ENCODE assay signal across 29 mouse cellular contexts in the genomic region with DNA sequence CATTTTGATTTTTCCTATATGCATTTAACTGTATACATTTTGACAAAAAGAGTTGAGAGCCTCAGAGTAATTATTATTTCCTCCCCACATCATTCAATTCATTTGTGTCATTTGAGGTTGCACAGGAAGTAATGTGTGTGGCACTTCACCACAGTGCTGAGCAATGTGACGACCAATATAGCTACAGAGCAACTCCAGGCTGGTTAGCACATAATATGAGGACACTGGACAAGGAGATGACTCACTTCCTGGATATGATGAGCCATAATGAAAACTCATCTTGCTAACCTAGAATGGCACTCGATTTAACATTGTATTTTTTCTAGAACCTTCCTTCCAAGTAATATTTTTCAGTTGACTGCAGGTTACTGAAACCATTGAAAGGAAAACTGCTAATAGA.
DNase-seq lines count a peak whose midpoint lies in the region; ATAC-seq lines count a peak whose summit lies in the region.
"Had no signal": no experiment of that assay in that cellular context is flagged by ENCODE, and none has a peak within 500 bp of the region (broad histone marks: within the 10 kb centered on the region; RNA-seq: fewer than 3 reads in every experiment).

No protein-coding gene starts in this region.

- no peaks in the 10 kb centered on the region for H3K36me3 ChIP-seq in hindbrain, embryonic 10.5 days
- no peaks in the 10 kb centered on the region for H3K36me3 ChIP-seq in hindbrain, embryonic 16.5 days (ENCODE audit: control insufficient read depth, insufficient read depth, low read length)
- H3K36me3 ChIP-seq: embryonic facial prominence, embryonic 13.5 days; embryonic facial prominence, embryonic 15.5 days; forebrain, embryonic 10.5 days; forebrain, embryonic 12.5 days; G1E had no signal

- no peaks in the 10 kb centered on the region for H3K4me1 ChIP-seq in hindbrain, embryonic 10.5 days (replicated peaks)
- no peaks in the 10 kb centered on the region for H3K4me1 ChIP-seq in hindbrain, embryonic 16.5 days (ENCODE audit: control insufficient read depth, insufficient read depth, low read depth, low read length)
- H3K4me1 ChIP-seq: embryonic facial prominence, embryonic 13.5 days; embryonic facial prominence, embryonic 15.5 days; forebrain, embryonic 10.5 days; forebrain, embryonic 12.5 days had no signal

- peak; percentile 68 for DNase-seq in 3T3-L1 (ENCODE audit: low read depth, low spot score)
- peak; percentile 18 for DNase-seq in Muller cell, postnatal 12 days (ENCODE audit: inconsistent ontology term)
- no peak for DNase-seq in ovary, postnatal 36 days (ENCODE audit: low spot score)
- no peak for DNase-seq in hindbrain, embryonic 10.5 days (ENCODE audit: low spot score)
- no peak for DNase-seq in layer of hippocampus, postnatal 36 days
- DNase-seq: adrenal gland, adult 8-10 months; adrenal gland, postnatal 14 days; adrenal gland, postnatal 36 days; B cell, adult 2 months; cerebellum, adult 11 months; cerebellum, adult 18-20 months; cerebellum, adult 8-10 months; cerebellum, adult 9-11 months; cerebellum, postnatal 14 days; cerebellum, postnatal 36 days; embryo, embryonic 11 days had no signal

- no peaks in the 10 kb centered on the region for H3K9me3 ChIP-seq in hindbrain, embryonic 10.5 days
- no peaks in the 10 kb centered on the region for H3K9me3 ChIP-seq in hindbrain, embryonic 16.5 days (ENCODE audit: control insufficient read depth, low read length)
- H3K9me3 ChIP-seq: embryonic facial prominence, embryonic 13.5 days; embryonic facial prominence, embryonic 15.5 days; forebrain, embryonic 10.5 days; forebrain, embryonic 12.5 days; G1E had no signal

- H3K4me2 ChIP-seq in hindbrain, embryonic 16.5 days (ENCODE audit: low read length), result no peak overlapping the region
- H3K4me2 ChIP-seq: embryonic facial prominence, embryonic 13.5 days; embryonic facial prominence, embryonic 15.5 days; forebrain, embryonic 12.5 days had no signal

- peak; percentile 79; the same call in 1 of the 2 replicates for ATAC-seq in common myeloid progenitor, adult 5-6 weeks (replicated peaks; ENCODE audit: low read depth, poor library complexity, severe bottlenecking)
- peak; percentile 46 for ATAC-seq in megakaryocyte progenitor cell, adult 5-6 weeks (replicated peaks; ENCODE audit: poor library complexity)
- ATAC-seq in hindbrain, embryonic 16.5 days, result no peak
- ATAC-seq: CD4-positive, CD25-positive, alpha-beta regulatory T cell, adult 4 months; forebrain, embryonic 14.5 days; forebrain, embryonic 16.5 days had no signal

- H3K27me3 ChIP-seq in hindbrain, embryonic 10.5 days (ENCODE audit: insufficient read depth, poor library complexity, severe bottlenecking), result no peaks in the 10 kb centered on the region
- no peaks in the 10 kb centered on the region for H3K27me3 ChIP-seq in hindbrain, embryonic 16.5 days (replicated peaks; ENCODE audit: control insufficient read depth, insufficient read depth, low read length)
- H3K27me3 ChIP-seq: CH12.LX; embryonic facial prominence, embryonic 13.5 days; embryonic facial prominence, embryonic 15.5 days; forebrain, embryonic 12.5 days had no signal

- no peak overlapping the region for H3K4me3 ChIP-seq in hindbrain, embryonic 10.5 days
- H3K4me3 ChIP-seq in hindbrain, embryonic 16.5 days (ENCODE audit: low read length), result no peak overlapping the region
- H3K4me3 ChIP-seq: embryonic facial prominence, embryonic 13.5 days; embryonic facial prominence, embryonic 15.5 days; erythroblast, embryonic 14.5 days; forebrain, embryonic 10.5 days; forebrain, embryonic 12.5 days had no signal

- no peak overlapping the region for H3K27ac ChIP-seq in hindbrain, embryonic 10.5 days
- H3K27ac ChIP-seq in hindbrain, embryonic 16.5 days (ENCODE audit: low read depth, low read length), result no peak overlapping the region
- H3K27ac ChIP-seq: embryonic facial prominence, embryonic 13.5 days; embryonic facial prominence, embryonic 15.5 days; forebrain, embryonic 10.5 days; forebrain, embryonic 12.5 days had no signal

- H3K9ac ChIP-seq in hindbrain, embryonic 16.5 days (ENCODE audit: low read depth, low read length), result no peak overlapping the region
- H3K9ac ChIP-seq: embryonic facial prominence, embryonic 13.5 days; embryonic facial prominence, embryonic 15.5 days; forebrain, embryonic 12.5 days had no signal

- 61% methylated on average over 2 of the region's 2 CpGs for WGBS in hindbrain, embryonic 10.5 days
- whole genome bisulfite sequencing in hindbrain, embryonic 16.5 days, result 70% methylated on average over 2 of the region's 2 CpGs

Comparison
In these comparisons a context has a peak if more than half of its experiments do, and no peak if none do; other contexts are left out.
1. DNase-seq: peak in 3T3-L1 (single experiment) and Muller cell, postnatal 12 days (single experiment); none in ovary, postnatal 36 days (single experiment), hindbrain, embryonic 10.5 days (single experiment) and layer of hippocampus, postnatal 36 days (0 of 2).